Mouse (Mus musculus) ovary, adult 18-20 months (tissue): ENCODE data around the gene Cped1.

Experiments
- DNase-seq: peaks from one replicate; pipeline ENCODE4 v3.0.0; 2022; ENCODE audit warnings: low spot score, mixed read lengths

The Cped1 gene

GRCm38 (mm10) chr6:22168388-22168787, 182.7 kb downstream of the Cped1 start:
- DNase-seq = no peak

GRCm38 (mm10) chr6:22178721-22179295, 193.1 kb downstream of the Cped1 start:
- DNase-seq = no peak

GRCm38 (mm10) chr6:22180316-22180715, 194.6 kb downstream of the Cped1 start:
- peak; percentile 13 for DNase-seq

- DNase-seq = no peak
Measured at GRCm38 (mm10) chr6:22186967-22187366, 201.3 kb downstream of the Cped1 start.

GRCm38 (mm10) chr6:22189346-22190335, 203.9 kb downstream of the Cped1 start:
- no peak for DNase-seq

- DNase-seq = no peak
Measured at GRCm38 (mm10) chr6:22198603-22199002, 212.9 kb downstream of the Cped1 start.

- DNase-seq = no peak
Measured at GRCm38 (mm10) chr6:22199473-22199872, 213.8 kb downstream of the Cped1 start.

GRCm38 (mm10) chr6:22200133-22200532, 214.4 kb downstream of the Cped1 start:
- no peak for DNase-seq

GRCm38 (mm10) chr6:22201879-22202278, 216.2 kb downstream of the Cped1 start:
- no peak for DNase-seq

GRCm38 (mm10) chr6:22205030-22205750, 219.5 kb downstream of the Cped1 start:
- DNase-seq = no peak

GRCm38 (mm10) chr6:22205751-22206121, 220.0 kb downstream of the Cped1 start:
- DNase-seq = no peak

GRCm38 (mm10) chr6:22206179-22206578, 220.5 kb downstream of the Cped1 start:
- DNase-seq = no peak

- DNase-seq = no peak
Measured at GRCm38 (mm10) chr6:22206630-22207293, 221.0 kb downstream of the Cped1 start.

- no peak for DNase-seq
Measured at GRCm38 (mm10) chr6:22212158-22212557, 226.4 kb downstream of the Cped1 start.

- no peak for DNase-seq
Measured at GRCm38 (mm10) chr6:22213187-22213586, 227.5 kb downstream of the Cped1 start.

GRCm38 (mm10) chr6:22213813-22214212, 228.1 kb downstream of the Cped1 start:
- no peak for DNase-seq

GRCm38 (mm10) chr6:22214665-22215064, 228.9 kb downstream of the Cped1 start:
- DNase-seq = no peak

- no peak for DNase-seq
Measured at GRCm38 (mm10) chr6:22216276-22216973, 230.7 kb downstream of the Cped1 start.

GRCm38 (mm10) chr6:22221134-22221533, 235.4 kb downstream of the Cped1 start:
- no peak for DNase-seq

GRCm38 (mm10) chr6:22222087-22222486, 236.4 kb downstream of the Cped1 start:
- DNase-seq = no peak

GRCm38 (mm10) chr6:22222947-22223346, 237.2 kb downstream of the Cped1 start:
- DNase-seq = no peak
